Mouse (Mus musculus) forebrain, embryonic 14.5 days (tissue): ENCODE results near the gene Cbx4. TPM values are rescaled to one million over a fixed set of nuclear protein-coding genes. Genes with fewer than 3 reads are reported as not detected.
A peak's percentile ranks its signal among the peaks of the same experiment; 100 is the strongest.

ENCODE experiments used
- ATAC-seq: fragments of 200-750 bp; cut with Nextera tagmentation; 2 replicates; pipeline ENCODE4 v1.8.0; 2017; ENCODE audit warnings: mild to moderate bottlenecking, moderate library complexity
- DNase-seq: peaks from one replicate; pipeline ENCODE4 v3.0.0-alpha.2; 2015; ENCODE audit warnings: low spot score
- H3K27ac ChIP-seq: fragments of 300-500 bp; sonication (generic); 2 replicates; pipeline ENCODE4 v1.5.1; 2014; ENCODE audit warnings: low read depth, mild to moderate bottlenecking, control low read depth, low read length, moderate library complexity
- H3K27me3 ChIP-seq: fragments of 300-500 bp; sonication (generic); replicated peaks from 2 replicates; pipeline ENCODE4 v1.6.1; 2014; ENCODE audit warnings: low read length, control low read depth, mixed read lengths; ENCODE audit not compliant: control insufficient read depth, insufficient read depth
- H3K36me3 ChIP-seq: fragments of 300-500 bp; sonication (generic); 2 replicates; pipeline ENCODE4 v1.6.1; 2014; ENCODE audit warnings: low read length, control low read depth; ENCODE audit not compliant: control insufficient read depth, insufficient read depth
- H3K4me1 ChIP-seq: fragments of 300-500 bp; sonication (generic); 2 replicates; pipeline ENCODE4 v1.6.1; 2014; ENCODE audit warnings: antibody characterized with exemption, low read length, control low read depth; ENCODE audit not compliant: control insufficient read depth, insufficient read depth
- H3K4me2 ChIP-seq: fragments of 300-500 bp; sonication (generic); 2 replicates; pipeline ENCODE4 v1.6.1; 2014; ENCODE audit warnings: mild to moderate bottlenecking, control low read depth, low read length
- H3K4me3 ChIP-seq: fragments of 300-500 bp; sonication (generic); 2 replicates; pipeline ENCODE4 v1.5.1; 2014; ENCODE audit warnings: low read depth, low read length, control low read depth
- H3K9ac ChIP-seq: fragments of 300-500 bp; sonication (generic); 2 replicates; pipeline ENCODE4 v1.6.1; 2014; ENCODE audit warnings: mild to moderate bottlenecking, low read length, control low read depth, moderate library complexity
- H3K9me3 ChIP-seq: fragments of 300-500 bp; sonication (generic); replicated peaks from 2 replicates; pipeline ENCODE4 v1.6.1; 2016; ENCODE audit warnings: low read length, control low read depth, mixed read lengths; ENCODE audit not compliant: control insufficient read depth
- WGBS: fragments of 180-500 bp; shearing (Covaris S2); extraction: QIAGEN DNeasy Blood & Tissue Kit; methylation state at CpG from one replicate; pipeline ENCODE4 v1.1.7; 2014; 5-methylcytosine and 5-hydroxymethylcytosine counted together
- polyA plus RNA-seq: library from polyadenylated mRNA; unstranded; fragments of >200 nt; fragmentation: Nextera tagmentation; extraction: Ambion mirVana; gene quantifications from 2 replicates; pipeline ENCODE4 v1.2.1, GENCODE M21; 2014

The Cbx4 gene
- 9.3 and 14.5 TPM in 2 replicates for polyA plus RNA-seq

GRCm38 (mm10) chr11:119086144-119086971 lies at the start of gene Cbx4:
Cbx4 (minus strand) TSS chr11:119086221.
- Histone ChIP-seq H3K27me3 (peaks cover 42% of the 10 kb centered on the region), H3K36me3 (peaks cover 11% of the 10 kb centered on the region), H3K4me2 (peak within 1 kb of the TSS; percentile 85), H3K9me3 (no peaks in the 10 kb centered on the region), H3K4me3 (peak within 1 kb of the TSS; percentile 90), H3K4me1 (peaks cover 43% of the 10 kb centered on the region), H3K9ac (peak within 1 kb of the TSS; percentile 91), H3K27ac (peak within 1 kb of the TSS; percentile 99)
- DNase-seq, result peak; percentile 98
- ATAC-seq, result peak; percentile 92
- 1% methylated on average over 60 of the region's 67 CpGs for WGBS

GRCm38 (mm10) chr11:119134586-119134985 lies 48.6 kb upstream of the Cbx4 start:
- H3K4me1 ChIP-seq, result peaks cover 9% of the 10 kb centered on the region
- 0 out of 2 replicates have a peak overlapping the region, but pooled peaks have one; percentile 11 for H3K27ac ChIP-seq
- no peak for ATAC-seq
- no peak overlapping the region for H3K9ac ChIP-seq
- 10% methylated on average over 17 of the region's 17 CpGs for WGBS
- no peaks in the 10 kb centered on the region for H3K36me3 ChIP-seq
- H3K27me3 ChIP-seq, result no peaks in the 10 kb centered on the region
- no peak overlapping the region for H3K4me2 ChIP-seq
- no peak overlapping the region for H3K4me3 ChIP-seq
- peak; percentile 44 for DNase-seq
- no peaks in the 10 kb centered on the region for H3K9me3 ChIP-seq

GRCm38 (mm10) chr11:119133437-119134221 lies 47.6 kb upstream of the Cbx4 start:
- DNase-seq (peak; percentile 27), ATAC-seq (no peak)
- H3K9me3 ChIP-seq, result no peaks in the 10 kb centered on the region
- H3K4me2 ChIP-seq, result no peak overlapping the region
- no peaks in the 10 kb centered on the region for H3K36me3 ChIP-seq
- no peak overlapping the region for H3K4me3 ChIP-seq
- H3K27ac ChIP-seq, result no peak overlapping the region
- no peak overlapping the region for H3K9ac ChIP-seq
- WGBS, result 78% methylated on average over 5 of the region's 5 CpGs
- no peaks in the 10 kb centered on the region for H3K27me3 ChIP-seq
- H3K4me1 ChIP-seq, result peaks cover 14% of the 10 kb centered on the region

DNA sequence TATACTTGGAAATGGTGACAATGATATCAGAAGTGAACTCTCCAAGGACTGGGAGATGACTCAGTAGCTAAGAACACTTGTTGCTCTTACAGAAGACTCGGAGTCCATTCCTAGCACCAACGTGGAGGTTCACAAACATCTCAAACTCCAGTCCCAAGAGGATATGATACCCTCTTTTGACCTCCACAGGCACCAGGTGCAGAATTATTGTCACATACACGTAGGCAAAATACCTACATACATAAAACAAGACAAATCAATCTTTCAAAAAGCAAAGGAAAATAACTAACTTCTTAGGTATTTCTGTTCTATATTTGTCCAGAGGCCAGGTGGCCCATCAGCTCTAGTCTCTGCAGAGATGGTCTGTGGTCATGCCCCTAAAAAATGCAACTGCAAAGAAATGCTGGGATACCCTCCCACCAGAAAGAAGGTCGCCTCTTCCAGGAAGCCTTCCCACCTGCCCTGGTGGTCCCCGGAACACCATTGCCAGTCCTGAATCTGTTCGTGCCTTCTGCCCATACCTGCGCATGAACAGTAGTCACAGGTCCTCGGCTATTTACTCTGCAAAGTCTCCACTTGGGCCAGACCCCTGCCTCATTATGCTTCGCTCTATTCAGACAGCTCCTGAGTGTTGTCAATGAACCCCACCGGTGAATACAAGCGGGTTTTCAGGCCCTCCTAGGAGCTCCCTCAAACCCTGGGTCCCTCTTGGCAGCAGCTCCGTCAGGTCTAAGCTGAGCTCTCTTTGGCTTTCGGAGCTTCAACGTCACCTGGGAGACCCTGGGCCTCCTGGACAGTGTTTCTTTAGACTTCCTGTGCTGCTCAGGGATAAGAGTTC lies 46.4 kb upstream of the Cbx4 start:
- H3K27ac ChIP-seq, result no peak overlapping the region
- no peaks in the 10 kb centered on the region for H3K27me3 ChIP-seq
- no peak overlapping the region for H3K4me2 ChIP-seq
- no peak overlapping the region for H3K9ac ChIP-seq
- DNase-seq, result no peak
- no peaks in the 10 kb centered on the region for H3K9me3 ChIP-seq
- 66% methylated on average over 14 of the region's 14 CpGs for WGBS
- H3K4me1 ChIP-seq, result peaks cover 25% of the 10 kb centered on the region
- ATAC-seq, result no peak
- no peaks in the 10 kb centered on the region for H3K36me3 ChIP-seq
- H3K4me3 ChIP-seq, result no peak overlapping the region

- Histone ChIP-seq H3K4me3 (0 out of 2 replicates have a peak overlapping the region, but pooled peaks have one; percentile 10), H3K4me1 (peaks cover 39% of the 10 kb centered on the region), H3K4me2 (peak overlapping the region; percentile 37), H3K27me3 (no peaks in the 10 kb centered on the region), H3K27ac (no peak overlapping the region), H3K36me3 (no peaks in the 10 kb centered on the region), H3K9me3 (no peaks in the 10 kb centered on the region), H3K9ac (0 out of 2 replicates have a peak overlapping the region, but pooled peaks have one; percentile 25)
- DNase-seq (peak; percentile 40), ATAC-seq (no peak)
- WGBS, result 19% methylated on average over 24 of the region's 24 CpGs
Measured at GRCm38 (mm10) chr11:119130081-119130765, 44.2 kb upstream of the Cbx4 start.

DNA sequence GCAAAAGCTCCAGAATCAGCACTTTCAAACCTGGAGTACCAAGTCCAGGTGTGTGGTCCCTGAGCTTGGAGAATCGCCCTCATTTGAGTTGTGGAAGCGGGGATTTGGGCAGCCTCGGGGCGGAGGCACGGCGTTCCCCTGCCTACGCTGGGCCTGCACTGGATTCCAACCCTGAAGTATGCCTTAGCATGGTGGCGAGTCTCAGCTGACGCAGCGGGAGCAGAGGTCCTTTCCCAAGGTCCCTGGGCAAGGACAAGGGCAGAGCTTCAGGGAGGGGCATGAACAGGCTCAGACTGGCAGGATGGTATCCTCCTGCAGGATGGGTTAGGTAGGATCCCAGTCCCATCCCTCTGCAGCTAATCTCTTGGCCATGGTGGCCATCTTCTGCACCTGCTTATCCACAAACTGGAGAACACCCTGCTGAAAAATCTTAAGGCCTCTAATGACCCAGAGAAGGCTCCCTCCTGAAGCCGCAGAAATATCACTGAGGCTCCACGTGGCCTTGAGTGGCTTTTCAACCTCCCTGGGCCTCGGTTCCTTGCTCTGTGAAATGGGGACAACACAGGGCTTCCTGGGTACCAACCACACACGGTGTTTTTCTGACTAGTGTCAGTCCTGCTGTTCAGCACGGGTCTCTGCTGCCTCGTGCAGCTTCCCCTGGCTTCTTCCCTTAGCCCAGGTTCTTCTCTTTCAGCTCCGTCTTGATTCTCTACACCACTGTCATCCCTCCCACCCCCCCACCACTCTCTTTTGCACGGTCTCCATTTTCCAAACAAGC lies 43.4 kb upstream of the Cbx4 start:
- DNase-seq (no peak), ATAC-seq (no peak)
- no peaks in the 10 kb centered on the region for H3K27me3 ChIP-seq
- H3K4me1 ChIP-seq, result peaks cover 33% of the 10 kb centered on the region
- no peak overlapping the region for H3K27ac ChIP-seq
- no peaks in the 10 kb centered on the region for H3K36me3 ChIP-seq
- H3K4me3 ChIP-seq, result no peak overlapping the region
- peak overlapping the region; percentile 37 for H3K4me2 ChIP-seq
- 45% methylated on average over 18 of the region's 18 CpGs for WGBS
- no peaks in the 10 kb centered on the region for H3K9me3 ChIP-seq
- 0 out of 2 replicates have a peak overlapping the region, but pooled peaks have one; percentile 25 for H3K9ac ChIP-seq

- ATAC-seq (0 out of 2 replicates have a peak, but pooled peaks have one; percentile 7), DNase-seq (no peak)
- H3K36me3 ChIP-seq, result no peaks in the 10 kb centered on the region
- H3K4me3 ChIP-seq, result no peak overlapping the region
- H3K4me1 ChIP-seq, result peaks cover 29% of the 10 kb centered on the region
- 44% methylated on average over 11 of the region's 11 CpGs for WGBS
- no peak overlapping the region for H3K27ac ChIP-seq
- no peaks in the 10 kb centered on the region for H3K27me3 ChIP-seq
- no peaks in the 10 kb centered on the region for H3K9me3 ChIP-seq
- H3K9ac ChIP-seq, result no peak overlapping the region
- no peak overlapping the region for H3K4me2 ChIP-seq
Measured at GRCm38 (mm10) chr11:119128668-119129280, 42.8 kb upstream of the Cbx4 start.
